Mouse (Mus musculus) heart, embryonic 14.5 days (tissue): ENCODE data around the gene Aprt. TPM values are rescaled to one million over a fixed set of nuclear protein-coding genes. Genes with fewer than 3 reads are reported as not detected.

Experiments
- ATAC-seq: fragments of 200-750 bp; cut with Nextera tagmentation; 2 replicates; pipeline ENCODE4 v1.8.0; 2017; ENCODE audit warnings: low read depth, moderate TSS enrichment; ENCODE audit not compliant: insufficient number of reproducible peaks, insufficient read depth, low FRiP score
- H3K27ac ChIP-seq, 2 experiments: fragments of 200-500 bp in 1 of 2; fragments of 300-500 bp in 1 of 2; sonication (generic) in 1 of 2; replicated peaks in 1 of 2; 2 replicates each; pipeline ENCODE4 v1.5.1; 2012 to 2014; ENCODE audit warnings: low read depth in 2 of 2, low read length in 2 of 2, control low read depth in 1 of 2, mild to moderate bottlenecking in 1 of 2, mixed read lengths in 1 of 2; ENCODE audit not compliant: control insufficient read depth in 1 of 2, insufficient read depth in 1 of 2
- H3K27me3 ChIP-seq: fragments of 300-500 bp; sonication (generic); 2 replicates; pipeline ENCODE4 v1.6.1; 2014; ENCODE audit warnings: mild to moderate bottlenecking, low read length, control low read depth; ENCODE audit not compliant: control insufficient read depth, insufficient read depth
- H3K36me3 ChIP-seq: fragments of 300-500 bp; sonication (generic); 2 replicates; pipeline ENCODE4 v1.6.1; 2014; ENCODE audit warnings: mild to moderate bottlenecking, control low read depth, low read length, mixed read lengths; ENCODE audit not compliant: control insufficient read depth, insufficient read depth
- H3K4me1 ChIP-seq, 2 experiments: fragments of 200-500 bp in 1 of 2; fragments of 300-500 bp in 1 of 2; sonication (generic) in 1 of 2; 2 replicates each; pipeline ENCODE4 v1.6.1; 2012 to 2014; ENCODE audit warnings: low read length in 2 of 2, control low read depth in 1 of 2, mixed read lengths in 1 of 2; ENCODE audit not compliant: control insufficient read depth in 2 of 2, insufficient read depth in 2 of 2
- H3K4me2 ChIP-seq: fragments of 300-500 bp; sonication (generic); 2 replicates; pipeline ENCODE4 v1.6.1; 2014; ENCODE audit warnings: mild to moderate bottlenecking, low read length
- H3K4me3 ChIP-seq, 2 experiments: fragments of 200-500 bp in 1 of 2; fragments of 300-500 bp in 1 of 2; sonication (generic) in 1 of 2; 2 replicates each; pipeline ENCODE4 v1.5.1; 2012 to 2014; ENCODE audit warnings: low read length in 2 of 2, mild to moderate bottlenecking in 2 of 2, control low read depth in 1 of 2, low read depth in 1 of 2, moderate library complexity in 1 of 2; ENCODE audit not compliant: control insufficient read depth in 1 of 2, insufficient read depth in 1 of 2
- H3K9ac ChIP-seq: fragments of 300-500 bp; sonication (generic); 2 replicates; pipeline ENCODE4 v1.6.1; 2014; ENCODE audit warnings: mild to moderate bottlenecking, low read length
- H3K9me3 ChIP-seq: fragments of 300-500 bp; sonication (generic); 2 replicates; pipeline ENCODE4 v1.6.1; 2016; ENCODE audit warnings: low read length, control low read depth; ENCODE audit not compliant: control insufficient read depth
- WGBS: fragments of 180-500 bp; shearing (Covaris S2); extraction: QIAGEN DNeasy Blood & Tissue Kit; methylation state at CpG from one replicate; pipeline ENCODE4 v1.1.7; 2014; 5-methylcytosine and 5-hydroxymethylcytosine counted together
- polyA plus RNA-seq: library from polyadenylated mRNA; unstranded; fragments of >200 nt; fragmentation: Nextera tagmentation; extraction: Ambion mirVana; gene quantifications from 2 replicates; pipeline ENCODE4 v1.2.1, GENCODE M21; 2014

Aprt gene
- polyA plus RNA-seq, 1 experiment from 2014 or later, result 240 TPM

- WGBS, result 81% methylated on average over 5 of the region's 5 CpGs
- Histone ChIP-seq H3K9me3 (no peaks in the 10 kb centered on the region), H3K27me3 (no peaks in the 10 kb centered on the region), H3K36me3 (no peaks in the 10 kb centered on the region), H3K4me2 (no peak overlapping the region), H3K4me3 (no peak overlapping the region), H3K4me1 (peaks cover 14 to 17% of the 10 kb centered on the region in 2 experiments), H3K27ac (no peak overlapping the region; a peak in 1 of 4 replicates), H3K9ac (no peak overlapping the region)
- no peak for ATAC-seq
Observed at GRCm38 (mm10) chr8:122561199-122561598, 15.5 kb downstream of the Aprt start.

GRCm38 (mm10) chr8:122558671-122559349, 17.9 kb downstream of the Aprt start:
- 0 out of 2 replicates have a peak, but pooled peaks have one; percentile 18 for ATAC-seq
- H3K4me1 ChIP-seq, result peaks cover 14 to 17% of the 10 kb centered on the region in 2 experiments
- no peaks in the 10 kb centered on the region for H3K9me3 ChIP-seq
- H3K4me2 ChIP-seq, result no peak overlapping the region
- H3K27me3 ChIP-seq, result no peaks in the 10 kb centered on the region
- no peak overlapping the region for H3K4me3 ChIP-seq
- WGBS, result 13% methylated on average over 9 of the region's 12 CpGs
- peak overlapping the region in 1 of 2 experiments; percentile 48; a peak in 2 of 4 replicates for H3K27ac ChIP-seq
- no peak overlapping the region for H3K9ac ChIP-seq
- H3K36me3 ChIP-seq, result no peaks in the 10 kb centered on the region

- H3K4me2 ChIP-seq, result peak overlapping the region; percentile 19; the same call in 1 of the 2 replicates
- WGBS, result 29% methylated on average over 10 of the region's 10 CpGs
- no peaks in the 10 kb centered on the region for H3K36me3 ChIP-seq
- no peaks in the 10 kb centered on the region for H3K9me3 ChIP-seq
- 0 out of 2 replicates have a peak, but pooled peaks have one; percentile 10 for ATAC-seq
- H3K4me1 ChIP-seq, result peaks cover 14 to 17% of the 10 kb centered on the region in 2 experiments
- H3K9ac ChIP-seq, result no peak overlapping the region
- no peak overlapping the region for H3K4me3 ChIP-seq
- peak overlapping the region in 1 of 2 experiments; percentile 61; a peak in 1 of 4 replicates for H3K27ac ChIP-seq
- no peaks in the 10 kb centered on the region for H3K27me3 ChIP-seq
Observed at GRCm38 (mm10) chr8:122557248-122558038, 19.3 kb downstream of the Aprt start.

- no peaks in the 10 kb centered on the region for H3K36me3 ChIP-seq
- WGBS, result 59% methylated on average over 12 of the region's 12 CpGs
- H3K4me2 ChIP-seq, result peak overlapping the region; percentile 19; the same call in 1 of the 2 replicates
- peak overlapping the region; percentile 53 to 61 for H3K27ac ChIP-seq
- peaks cover 15 to 17% of the 10 kb centered on the region in 2 experiments for H3K4me1 ChIP-seq
- H3K4me3 ChIP-seq, result no peak overlapping the region
- no peaks in the 10 kb centered on the region for H3K9me3 ChIP-seq
- H3K27me3 ChIP-seq, result no peaks in the 10 kb centered on the region
- ATAC-seq, result no peak
- no peak overlapping the region for H3K9ac ChIP-seq
Observed at GRCm38 (mm10) chr8:122556030-122557009, 20.4 kb downstream of the Aprt start.

GRCm38 (mm10) chr8:122554786-122555185, 21.9 kb downstream of the Aprt start:
- Histone ChIP-seq H3K4me3 (no peak overlapping the region), H3K27me3 (no peaks in the 10 kb centered on the region), H3K27ac (no peak overlapping the region), H3K9ac (no peak overlapping the region), H3K4me2 (no peak overlapping the region), H3K36me3 (no peaks in the 10 kb centered on the region), H3K9me3 (no peaks in the 10 kb centered on the region), H3K4me1 (peaks cover 21 to 22% of the 10 kb centered on the region in 2 experiments)
- no peak for ATAC-seq
- WGBS, result 59% methylated on average over 6 of the region's 6 CpGs

- Histone ChIP-seq H3K4me3 (peak within 1 kb of the TSS; percentile 67 to 77), H3K27me3 (no peaks in the 10 kb centered on the region), H3K9ac (peak within 1 kb of the TSS; percentile 91), H3K4me1 (peaks cover 27 to 32% of the 10 kb centered on the region in 2 experiments), H3K36me3 (no peaks in the 10 kb centered on the region), H3K4me2 (peak within 1 kb of the TSS; percentile 92), H3K9me3 (no peaks in the 10 kb centered on the region), H3K27ac (peak within 1 kb of the TSS; percentile 58 to 86)
- ATAC-seq, result peak; percentile 77
- WGBS, result 11% methylated on average over 53 of the region's 56 CpGs
Observed at GRCm38 (mm10) chr8:122551265-122552051, 25.3 kb downstream of the Aprt start, which contains the start of gene Piezo1. Gene Piezo1 (minus strand): TSS chr8:122551329.
